Mouse (Mus musculus): ENCODE data around the gene Tomm6. TPM values are rescaled to one million over a fixed set of nuclear protein-coding genes. Genes with fewer than 3 reads are reported as not detected.

The Tomm6 gene
- polyA plus RNA-seq, 1 experiment, result 11.4 TPM

- TF ChIP-seq GATA1 (IDR thresholded peaks at IDR 0.05; ENCODE audit: low read length) (no peak), TAL1 (IDR thresholded peaks at IDR 0.05; ENCODE audit: low read length) (peak; percentile 8; the same call in 1 of the 3 replicates)
- no peak overlapping the region for H3K4me3 ChIP-seq (replicated peaks)
- peaks cover 51% of the 10 kb centered on the region for H3K36me3 ChIP-seq (ENCODE audit: control insufficient read depth)
- no peaks in the 10 kb centered on the region for H3K9me3 ChIP-seq (ENCODE audit: control insufficient read depth, low read length)
- no peaks in the 10 kb centered on the region for H3K27me3 ChIP-seq (ENCODE audit: control insufficient read depth)
- H3K4me1 ChIP-seq (ENCODE audit: control insufficient read depth), result peaks cover 26% of the 10 kb centered on the region
Measured at GRCm38 (mm10) chr17:47646683-47647082, 41.5 kb downstream of the Tomm6 start.

DNA sequence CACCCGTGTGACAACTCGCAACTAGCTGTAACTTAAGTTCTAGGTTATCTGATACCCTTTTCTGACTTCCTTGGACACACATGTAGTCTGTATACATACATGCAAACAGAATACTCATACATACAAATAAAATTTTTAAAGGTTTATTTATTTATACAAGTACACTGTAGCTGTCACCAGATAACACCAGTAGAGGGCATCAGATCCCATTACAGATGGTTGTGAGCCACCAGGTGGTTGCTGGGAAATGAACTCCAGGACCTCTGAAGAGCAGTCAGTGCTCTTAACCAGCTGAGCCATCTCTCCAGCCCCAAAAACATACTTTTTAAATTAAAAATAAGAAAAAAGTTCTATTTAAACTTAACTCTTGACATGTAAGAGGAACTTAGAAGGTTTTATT, 45.2 kb downstream of the Tomm6 start:
- peaks cover 52% of the 10 kb centered on the region for H3K36me3 ChIP-seq (ENCODE audit: control insufficient read depth)
- peaks cover 19% of the 10 kb centered on the region for H3K4me1 ChIP-seq (ENCODE audit: control insufficient read depth)
- no peaks in the 10 kb centered on the region for H3K9me3 ChIP-seq (ENCODE audit: control insufficient read depth, low read length)
- no peaks in the 10 kb centered on the region for H3K27me3 ChIP-seq (ENCODE audit: control insufficient read depth)
- H3K4me3 ChIP-seq (replicated peaks), result no peak overlapping the region
- TF ChIP-seq TAL1 (IDR thresholded peaks at IDR 0.05; ENCODE audit: low read length) (no peak), GATA1 (IDR thresholded peaks at IDR 0.05; ENCODE audit: low read length) (no peak)

Other genes starting within 250 kb of the Tomm6 start
- gene Taf8, start 186.1 kb downstream of the Tomm6 start, polyA plus RNA-seq (2012), result 2.9 and 4.3 TPM in 2 replicates
- 247 and 292 TPM in 2 replicates for gene Ccnd3, start 183.3 kb downstream of the Tomm6 start, polyA plus RNA-seq (2012)
- 2.8 and 3.4 TPM in 2 replicates for gene Bysl, start 76.9 kb downstream of the Tomm6 start, polyA plus RNA-seq (2012)
- 0.43 and 0.45 TPM in 2 replicates for gene Med20, start 76.8 kb downstream of the Tomm6 start, polyA plus RNA-seq (2012)
- 0.29 and 0.65 TPM in 2 replicates for gene Gm20517, start 76.8 kb downstream of the Tomm6 start, polyA plus RNA-seq (2012)
- gene Usp49, start 57.7 kb downstream of the Tomm6 start, polyA plus RNA-seq (2012), result 2.2 and 2.4 TPM in 2 replicates
- 0.05 and 0.08 TPM in 2 replicates for gene Frs3, start 644 bp upstream of the Tomm6 start, polyA plus RNA-seq (2012)
- 0.05 TPM in 1 of 2 replicates, not detected in the other for gene Gm21981, start 6.1 kb upstream of the Tomm6 start, polyA plus RNA-seq (2012)
- gene Prickle4, start 6.3 kb upstream of the Tomm6 start, polyA plus RNA-seq (2012), result 0.13 TPM in 1 of 2 replicates, not detected in the other
- not detected in 2 replicates for gene Pgc, start 38.5 kb upstream of the Tomm6 start, polyA plus RNA-seq (2012)
- 1.5 and 1.7 TPM in 2 replicates for gene Tfeb, start 48.6 kb upstream of the Tomm6 start, polyA plus RNA-seq (2012)
- gene Mdfi, start 146.3 kb upstream of the Tomm6 start, polyA plus RNA-seq (2012), result 0.03 and 0.08 TPM in 2 replicates
- 10.1 and 10.6 TPM in 2 replicates for gene Foxp4, start 236.3 kb upstream of the Tomm6 start, polyA plus RNA-seq (2012)

All from erythroblast, embryonic 14.5 days (primary cell).